Mouse (Mus musculus): ENCODE results near the gene Sema4a. TPM values are rescaled to one million over a fixed set of nuclear protein-coding genes. Genes with fewer than 3 reads are reported as not detected.

Sema4a gene
- polyA plus RNA-seq, 1 experiment from 2014 or later = 6.3 TPM

DNA sequence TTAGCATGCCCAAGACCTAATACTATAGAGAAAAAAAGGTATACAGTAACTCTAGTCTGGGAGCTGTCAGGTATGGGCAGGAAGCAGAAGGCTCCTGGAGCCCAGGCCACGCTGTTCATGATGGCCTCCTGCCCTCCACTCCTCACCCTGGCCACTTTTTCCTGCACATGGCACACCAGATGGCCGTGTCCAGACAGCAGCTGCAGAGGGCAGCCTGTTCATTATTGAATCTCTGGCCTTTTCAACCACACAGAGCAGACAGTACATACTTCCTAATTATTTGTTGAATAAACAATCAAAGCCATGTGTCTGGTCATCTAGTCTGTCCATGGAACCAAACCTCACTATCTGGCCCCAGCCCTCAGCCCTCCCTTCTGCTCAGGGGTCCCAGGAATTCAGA lies 62.3 kb downstream of the Sema4a start:
- Histone ChIP-seq H3K9me3 (ENCODE audit: control insufficient read depth, low read length) (no peaks in the 10 kb centered on the region), H3K9ac (ENCODE audit: low read length) (no peak overlapping the region), H3K4me2 (no peak overlapping the region), H3K4me1 (ENCODE audit: control insufficient read depth, insufficient read depth, low read length) (no peaks in the 10 kb centered on the region), H3K36me3 (ENCODE audit: control insufficient read depth, insufficient read depth, low read length) (peaks cover 3% of the 10 kb centered on the region; the same call in 1 of the 2 replicates), H3K4me3 (ENCODE audit: low read depth, low read length) (no peak overlapping the region), H3K27me3 (ENCODE audit: control insufficient read depth, insufficient read depth, low read length) (no peaks in the 10 kb centered on the region), H3K27ac (ENCODE audit: low read depth, low read length) (no peak overlapping the region)
- DNase-seq (ENCODE audit: low spot score, missing footprints) = no peak
- 91% methylated on average over 2 of the region's 2 CpGs for whole genome bisulfite sequencing
- ATAC-seq (ENCODE audit: low FRiP score) = no peak

DNA sequence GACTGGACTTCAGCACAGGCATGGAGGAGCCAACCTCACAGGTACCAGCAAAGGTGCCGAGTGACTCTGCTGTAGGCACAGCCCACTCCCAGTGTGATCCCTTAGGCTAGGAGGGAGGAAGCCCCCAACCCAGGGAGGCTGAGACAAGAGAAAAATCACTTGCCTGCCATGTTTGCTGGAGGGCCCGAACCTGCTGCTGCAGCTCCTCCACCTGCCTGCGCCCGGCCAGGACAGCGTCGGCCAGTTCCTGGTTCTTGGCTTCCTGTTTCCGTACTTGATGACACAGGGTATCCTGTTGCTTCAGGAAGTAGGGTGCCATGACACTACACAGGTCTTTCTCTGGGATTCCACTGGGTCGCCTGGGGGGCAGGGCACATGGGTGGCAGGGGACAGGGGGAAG lies 65.2 kb downstream of the Sema4a start:
- H3K36me3 ChIP-seq (ENCODE audit: control insufficient read depth, insufficient read depth, low read length) = 0 out of 2 replicates have a peak, but pooled peaks cover 2% of the 10 kb centered on the region
- WGBS = 89% methylated on average over 8 of the region's 8 CpGs
- no peak for ATAC-seq (ENCODE audit: low FRiP score)

DNA sequence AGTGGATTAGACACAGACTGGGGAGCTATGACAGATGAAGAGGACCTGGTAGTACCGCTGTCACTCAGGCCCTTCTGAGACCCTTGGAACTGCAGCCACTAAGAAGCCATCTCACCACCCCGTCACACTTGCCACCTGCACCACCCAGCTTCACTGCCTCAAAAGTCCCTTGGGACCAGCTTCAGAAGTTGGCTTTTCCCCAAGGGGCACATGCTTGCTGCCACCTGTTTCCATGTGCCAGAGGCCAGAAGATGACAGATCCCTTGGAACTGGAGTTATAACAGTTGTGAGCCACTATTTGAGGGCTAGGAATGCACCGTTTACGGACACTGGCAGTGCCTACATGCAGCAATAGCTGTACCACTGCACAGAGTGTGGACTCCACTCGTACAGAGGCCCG lies 65.7 kb downstream of the Sema4a start:
- Histone ChIP-seq H3K36me3 (ENCODE audit: control insufficient read depth, insufficient read depth, low read length) (0 out of 2 replicates have a peak, but pooled peaks cover 2% of the 10 kb centered on the region), H3K4me1 (ENCODE audit: control insufficient read depth, insufficient read depth, low read length) (no peaks in the 10 kb centered on the region), H3K9me3 (ENCODE audit: control insufficient read depth, low read length) (no peaks in the 10 kb centered on the region; the same call in 1 of the 2 replicates), H3K27me3 (ENCODE audit: control insufficient read depth, insufficient read depth, low read length) (no peaks in the 10 kb centered on the region), H3K27ac (ENCODE audit: low read depth, low read length) (no peak overlapping the region), H3K4me2 (no peak overlapping the region), H3K4me3 (ENCODE audit: low read depth, low read length) (no peak overlapping the region), H3K9ac (ENCODE audit: low read length) (no peak overlapping the region)
- no peak for ATAC-seq (ENCODE audit: low FRiP score)
- WGBS = 95% methylated on average over 6 of the region's 6 CpGs
- DNase-seq (ENCODE audit: low spot score, missing footprints) = no peak

More for the DNA sequence above, 65.2 kb downstream of the Sema4a start:
- H3K4me2 ChIP-seq = no peak overlapping the region
- no peak overlapping the region for H3K27ac ChIP-seq (ENCODE audit: low read depth, low read length)
- no peak for DNase-seq (ENCODE audit: low spot score, missing footprints)
- H3K4me1 ChIP-seq (ENCODE audit: control insufficient read depth, insufficient read depth, low read length) = no peaks in the 10 kb centered on the region
- H3K9me3 ChIP-seq (ENCODE audit: control insufficient read depth, low read length) = no peaks in the 10 kb centered on the region
- no peaks in the 10 kb centered on the region for H3K27me3 ChIP-seq (ENCODE audit: control insufficient read depth, insufficient read depth, low read length)
- H3K9ac ChIP-seq (ENCODE audit: low read length) = no peak overlapping the region
- H3K4me3 ChIP-seq (ENCODE audit: low read depth, low read length) = no peak overlapping the region

DNA sequence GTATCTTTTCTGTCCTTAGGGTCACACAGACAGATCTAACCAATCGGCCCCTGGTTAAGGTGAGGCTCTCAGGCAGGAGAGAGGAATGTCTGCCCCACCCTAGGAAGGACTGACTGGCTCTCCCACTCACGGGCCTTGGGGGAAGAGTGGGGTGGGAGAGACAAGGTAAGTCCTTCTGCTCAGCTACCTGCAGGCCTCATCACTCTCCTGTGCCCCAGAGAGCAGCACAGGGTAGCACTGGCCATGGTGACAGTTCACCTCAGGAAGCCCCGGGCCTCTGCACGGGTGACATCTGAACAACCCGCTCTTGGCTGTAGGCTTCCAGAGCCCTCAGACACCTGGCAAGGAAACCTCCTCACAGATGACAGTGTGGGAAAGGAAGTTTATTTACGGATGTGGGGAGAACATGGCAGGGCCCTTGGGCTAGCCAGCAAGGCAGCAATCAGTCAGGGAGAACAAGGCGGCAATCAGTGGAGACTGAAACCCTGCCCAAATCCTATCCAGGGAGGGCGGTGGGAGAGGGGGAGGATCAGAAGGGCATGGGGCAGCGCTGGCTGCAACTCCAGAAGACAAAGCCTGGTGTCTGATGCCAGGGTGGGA lies 67.1 kb downstream of the Sema4a start:
- no peak overlapping the region for H3K4me3 ChIP-seq (ENCODE audit: low read depth, low read length)
- 91% methylated on average over 9 of the region's 9 CpGs for WGBS
- no peak overlapping the region for H3K27ac ChIP-seq (ENCODE audit: low read depth, low read length)
- DNase-seq (ENCODE audit: low spot score, missing footprints) (no peak), ATAC-seq (ENCODE audit: low FRiP score) (no peak)
- no peaks in the 10 kb centered on the region for H3K4me1 ChIP-seq (ENCODE audit: control insufficient read depth, insufficient read depth, low read length)
- H3K9ac ChIP-seq (ENCODE audit: low read length) = no peak overlapping the region
- H3K9me3 ChIP-seq (ENCODE audit: control insufficient read depth, low read length) = no peaks in the 10 kb centered on the region; the same call in 1 of the 2 replicates
- H3K27me3 ChIP-seq (ENCODE audit: control insufficient read depth, insufficient read depth, low read length) = no peaks in the 10 kb centered on the region
- H3K4me2 ChIP-seq = no peak overlapping the region
- 0 out of 2 replicates have a peak, but pooled peaks cover 2% of the 10 kb centered on the region for H3K36me3 ChIP-seq (ENCODE audit: control insufficient read depth, insufficient read depth, low read length)

Small RNA genes within 50 kb of the gene (microRNA-seq; reads per million reads assigned to microRNA genes)
- not detected for gene Mir7011

Other genes with a start within 250 kb of the Sema4a start
- 0.15 TPM in 1 of 2 replicates, not detected in the other for gene Rhbg, start 206.5 kb downstream of the Sema4a start, polyA plus RNA-seq (2014; fragmentation: Nextera tagmentation; extraction: Ambion mirVana)
- gene Gm38392, start 174.0 kb downstream of the Sema4a start, polyA plus RNA-seq (2014; fragmentation: Nextera tagmentation; extraction: Ambion mirVana) = 0.11 TPM in 1 of 2 replicates, not detected in the other
- gene Tsacc, start 164.2 kb downstream of the Sema4a start, polyA plus RNA-seq (2014; fragmentation: Nextera tagmentation; extraction: Ambion mirVana) = 7.5 and 7.9 TPM in 2 replicates
- 746 and 783 TPM in 2 replicates for gene Cct3, start 164.1 kb downstream of the Sema4a start, polyA plus RNA-seq (2014; fragmentation: Nextera tagmentation; extraction: Ambion mirVana)
- gene Glmp, start 136.2 kb downstream of the Sema4a start, polyA plus RNA-seq (2014; fragmentation: Nextera tagmentation; extraction: Ambion mirVana) = 70.2 and 73.7 TPM in 2 replicates
- gene Tmem79, start 125.0 kb downstream of the Sema4a start, polyA plus RNA-seq (2014; fragmentation: Nextera tagmentation; extraction: Ambion mirVana) = 0.90 and 1.4 TPM in 2 replicates
- gene Smg5, start 124.9 kb downstream of the Sema4a start, polyA plus RNA-seq (2014; fragmentation: Nextera tagmentation; extraction: Ambion mirVana) = 45.8 and 46.8 TPM in 2 replicates
- gene Paqr6, start 96.6 kb downstream of the Sema4a start, polyA plus RNA-seq (2014; fragmentation: Nextera tagmentation; extraction: Ambion mirVana) = 0.15 and 0.29 TPM in 2 replicates
- 0.08 and 0.12 TPM in 2 replicates for gene Bglap3, start 88.4 kb downstream of the Sema4a start, polyA plus RNA-seq (2014; fragmentation: Nextera tagmentation; extraction: Ambion mirVana)
- gene Bglap2, start 82.5 kb downstream of the Sema4a start, polyA plus RNA-seq (2014; fragmentation: Nextera tagmentation; extraction: Ambion mirVana) = not detected in 2 replicates
- gene Bglap, start 76.7 kb downstream of the Sema4a start, polyA plus RNA-seq (2014; fragmentation: Nextera tagmentation; extraction: Ambion mirVana) = 0.48 TPM in 1 of 2 replicates, not detected in the other
- gene Pmf1, start 50.9 kb downstream of the Sema4a start, polyA plus RNA-seq (2014; fragmentation: Nextera tagmentation; extraction: Ambion mirVana) = 128 and 132 TPM in 2 replicates
- 20.8 and 22.3 TPM in 2 replicates for gene Slc25a44, start 36.0 kb downstream of the Sema4a start, polyA plus RNA-seq (2014; fragmentation: Nextera tagmentation; extraction: Ambion mirVana)
- 17.9 and 21.2 TPM in 2 replicates for gene Lmna, start 48.8 kb upstream of the Sema4a start, polyA plus RNA-seq (2014; fragmentation: Nextera tagmentation; extraction: Ambion mirVana)
- 44.5 and 45.1 TPM in 2 replicates for gene Mex3a, start 71.2 kb upstream of the Sema4a start, polyA plus RNA-seq (2014; fragmentation: Nextera tagmentation; extraction: Ambion mirVana)
- gene Rab25, start 87.1 kb upstream of the Sema4a start, polyA plus RNA-seq (2014; fragmentation: Nextera tagmentation; extraction: Ambion mirVana) = 0.25 and 0.86 TPM in 2 replicates
- 87.2 and 103 TPM in 2 replicates for gene Lamtor2, start 91.9 kb upstream of the Sema4a start, polyA plus RNA-seq (2014; fragmentation: Nextera tagmentation; extraction: Ambion mirVana)
- 72.4 and 73.0 TPM in 2 replicates for gene Ubqln4, start 92.6 kb upstream of the Sema4a start, polyA plus RNA-seq (2014; fragmentation: Nextera tagmentation; extraction: Ambion mirVana)
- gene Ssr2, start 114.7 kb upstream of the Sema4a start, polyA plus RNA-seq (2014; fragmentation: Nextera tagmentation; extraction: Ambion mirVana) = 154 and 157 TPM in 2 replicates
- gene Arhgef2, start 144.8 kb upstream of the Sema4a start, polyA plus RNA-seq (2014; fragmentation: Nextera tagmentation; extraction: Ambion mirVana) = 99.0 and 117 TPM in 2 replicates
- 0.14 TPM in 1 of 2 replicates, not detected in the other for gene Rxfp4, start 192.0 kb upstream of the Sema4a start, polyA plus RNA-seq (2014; fragmentation: Nextera tagmentation; extraction: Ambion mirVana)
- 107 and 109 TPM in 2 replicates for gene Khdc4, start 224.6 kb upstream of the Sema4a start, polyA plus RNA-seq (2014; fragmentation: Nextera tagmentation; extraction: Ambion mirVana)